Mouse (Mus musculus) CD4-positive, CD25-positive, alpha-beta regulatory T cell, adult 4 months (primary cell): ENCODE measurements around the gene Apof. TPM values are rescaled to one million over a fixed set of nuclear protein-coding genes. Genes with fewer than 3 reads are reported as not detected.
A peak's percentile ranks its signal among the peaks of the same experiment; 100 is the strongest.
"Not testable (repeated sequence)": the region's sequence is repeated elsewhere in the genome, so short reads cannot be mapped to it uniquely, and the experiment has no call there.

Source experiments
- ATAC-seq: one replicate; pipeline ENCODE4 v1.8.0; 2017
- polyA plus RNA-seq, 2 experiments: library from polyadenylated mRNA; unstranded; fragments of 100-300 nt; shearing (Covaris generic); gene quantifications; one replicate each; pipeline ENCODE4 v1.2.1; 2017

Gene Apof
- polyA plus RNA-seq, 2 experiments from 2014 or later = not detected

DNA sequence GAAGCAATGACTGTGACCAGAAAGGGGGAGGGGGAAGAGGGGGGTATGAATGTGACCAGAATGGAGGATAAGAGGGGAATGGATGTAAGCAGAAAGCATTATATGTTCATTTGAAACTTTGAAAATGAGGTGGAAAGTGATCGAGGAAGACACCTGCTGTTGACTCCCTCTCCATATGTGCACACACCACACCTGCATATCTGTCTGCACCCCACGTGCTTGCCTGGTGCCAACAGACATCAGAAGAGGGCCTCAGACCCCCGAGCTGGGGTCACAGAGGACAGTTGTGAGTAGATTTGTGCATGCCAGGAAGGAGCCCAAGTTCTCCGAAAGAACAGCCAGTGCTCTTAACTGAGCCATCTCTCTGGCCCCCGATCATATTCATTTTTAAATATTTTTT lies 8.5 kb upstream of the Apof start:
- ATAC-seq = no peak

DNA sequence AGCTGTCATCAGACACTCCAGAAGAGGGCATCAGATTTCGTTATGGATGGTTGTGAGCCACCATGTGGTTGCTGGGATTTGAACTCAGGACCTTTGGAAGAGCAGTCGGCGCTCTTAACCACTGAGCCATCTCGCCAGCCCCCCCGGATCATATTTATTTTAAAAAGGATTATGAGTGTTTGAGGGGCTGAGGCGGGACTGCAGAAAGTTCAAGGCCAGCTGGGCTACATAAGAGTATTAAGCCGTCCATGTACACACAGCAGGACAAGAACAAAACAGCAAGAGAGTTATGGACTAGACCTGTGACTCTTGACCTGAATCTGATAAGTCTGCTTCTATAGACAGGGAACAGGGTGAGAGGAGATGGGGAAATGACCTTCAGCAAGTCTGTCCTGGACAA lies 8.1 kb upstream of the Apof start:
- not testable (repeated sequence) for ATAC-seq

DNA sequence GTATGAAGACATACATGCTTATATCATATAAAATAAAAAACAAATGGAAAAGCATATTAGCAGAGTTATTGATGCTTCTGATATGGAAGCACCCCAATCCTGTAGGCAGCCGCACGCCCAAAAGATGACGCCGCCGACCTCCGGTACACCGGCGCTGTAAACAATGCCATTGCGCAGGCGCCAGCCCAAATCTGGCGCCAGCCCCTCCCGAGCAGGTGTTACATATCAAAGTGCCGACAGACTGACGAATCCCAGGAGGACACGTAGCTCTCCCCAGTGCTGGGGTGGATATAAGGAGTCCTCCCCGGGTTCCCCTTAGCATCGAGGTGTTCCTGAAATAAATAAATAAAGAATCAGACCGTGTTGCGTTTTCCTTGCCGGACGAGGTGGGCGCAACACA lies 6.2 kb upstream of the Apof start:
- no peak for ATAC-seq

DNA sequence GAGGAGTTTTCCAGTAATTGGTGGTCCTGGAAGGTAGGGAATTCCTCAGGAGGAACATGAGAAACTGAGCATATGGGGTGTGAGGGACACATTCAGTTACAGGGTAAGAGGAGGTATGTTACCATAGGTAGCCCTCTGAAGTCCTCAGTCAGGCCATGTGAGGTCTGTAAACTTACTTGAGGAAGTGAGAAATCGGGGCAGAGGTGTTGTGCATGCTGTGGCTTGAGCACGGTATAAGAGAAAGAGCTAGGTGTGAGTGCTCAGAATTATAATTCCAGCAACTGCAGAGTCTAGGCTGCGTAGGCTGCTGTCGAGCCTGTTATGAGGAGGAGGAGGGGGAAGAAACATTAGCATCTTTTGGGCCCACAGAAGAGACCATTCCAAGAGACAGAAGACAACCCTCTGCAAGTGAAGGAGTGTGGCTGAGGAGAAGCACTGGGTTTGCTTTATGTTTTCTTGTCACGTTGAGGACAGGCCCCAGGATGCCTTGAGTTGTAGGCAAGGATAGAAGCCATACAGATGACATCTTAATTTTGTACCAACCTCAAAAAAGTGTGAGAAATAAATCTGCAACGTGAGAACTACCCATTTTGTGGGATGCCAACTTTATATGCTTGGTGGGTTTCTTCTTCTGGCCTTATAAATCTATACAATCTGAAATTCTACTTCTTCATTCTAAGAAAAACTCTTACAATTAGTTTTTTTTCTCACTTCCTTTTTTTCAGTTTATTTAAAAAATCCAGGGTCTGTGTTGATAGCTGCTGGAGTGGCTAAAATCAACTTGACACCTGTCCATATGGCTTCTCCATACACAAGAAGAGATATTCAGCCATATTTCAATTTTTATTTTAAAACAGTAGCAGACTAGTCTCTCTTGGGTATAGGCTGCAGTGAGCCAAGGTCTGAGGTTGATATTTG lies 4.8 kb upstream of the Apof start:
- no peak for ATAC-seq

DNA sequence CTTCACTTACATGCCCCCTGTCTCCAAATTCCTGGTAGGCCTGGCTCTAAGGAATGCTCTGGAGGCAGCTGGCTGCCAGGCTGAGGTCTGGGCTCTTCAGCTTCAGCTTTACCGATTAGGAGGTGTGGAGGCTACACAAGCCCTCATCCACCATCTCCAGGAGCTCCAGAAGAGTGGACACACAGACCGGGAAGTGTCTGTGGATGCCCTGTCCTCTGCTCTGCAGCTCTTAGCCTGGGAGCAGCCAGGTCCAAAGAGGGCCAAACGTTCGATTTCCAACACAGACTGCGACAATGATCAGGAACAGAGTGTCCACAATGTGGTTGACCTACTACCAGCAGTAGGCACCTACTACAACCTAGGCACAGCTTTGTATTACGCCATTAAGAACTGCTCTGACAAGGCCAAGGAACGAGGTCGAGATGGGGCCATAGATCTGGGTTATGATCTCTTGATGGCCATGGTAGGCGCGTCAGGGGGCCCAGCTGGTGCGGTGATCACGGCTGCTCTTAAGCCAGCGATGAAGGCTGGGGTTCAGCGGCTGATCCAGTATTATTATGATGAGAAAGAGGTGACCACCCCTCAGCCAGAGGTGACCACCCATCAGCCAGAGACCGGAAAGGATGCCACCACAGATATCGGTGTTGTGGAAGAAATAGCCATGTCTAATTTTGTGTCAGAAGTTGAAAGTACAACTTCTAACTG lies 887 bp downstream of the Apof start:
- ATAC-seq = no peak

DNA sequence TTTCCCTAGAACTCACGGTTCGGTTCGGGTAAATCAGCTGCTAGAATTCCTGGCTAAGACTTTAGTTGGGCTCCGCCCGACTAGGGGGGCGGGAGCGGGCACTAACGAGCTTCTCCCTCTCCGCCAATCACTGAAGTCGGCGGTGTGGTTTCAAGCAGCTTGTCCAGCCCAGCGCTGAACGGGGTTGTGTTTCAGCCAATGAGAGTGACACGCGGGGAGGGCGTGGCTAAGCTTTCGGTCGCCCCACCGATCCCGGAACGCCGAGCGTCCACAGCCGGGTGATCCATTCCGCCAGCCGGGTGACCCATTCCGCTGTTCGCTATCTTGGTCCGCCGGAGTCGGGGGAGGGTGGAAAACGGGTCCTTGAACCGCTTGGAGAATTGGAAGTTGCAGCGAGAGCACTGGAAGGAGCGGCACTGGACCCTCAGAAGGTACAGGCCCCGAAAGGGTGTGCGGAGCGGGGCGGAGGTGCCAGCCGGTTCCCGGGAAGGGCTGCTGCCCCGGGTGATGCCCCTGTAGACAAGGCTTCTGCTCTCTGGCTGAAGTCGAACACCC lies 1.9 kb downstream of the Apof start, which contains the start of gene Stat2:
Stat2 (plus strand) TSS at position 273 of the 555 bp plus-strand sequence.
- ATAC-seq = peak; percentile 100

DNA sequence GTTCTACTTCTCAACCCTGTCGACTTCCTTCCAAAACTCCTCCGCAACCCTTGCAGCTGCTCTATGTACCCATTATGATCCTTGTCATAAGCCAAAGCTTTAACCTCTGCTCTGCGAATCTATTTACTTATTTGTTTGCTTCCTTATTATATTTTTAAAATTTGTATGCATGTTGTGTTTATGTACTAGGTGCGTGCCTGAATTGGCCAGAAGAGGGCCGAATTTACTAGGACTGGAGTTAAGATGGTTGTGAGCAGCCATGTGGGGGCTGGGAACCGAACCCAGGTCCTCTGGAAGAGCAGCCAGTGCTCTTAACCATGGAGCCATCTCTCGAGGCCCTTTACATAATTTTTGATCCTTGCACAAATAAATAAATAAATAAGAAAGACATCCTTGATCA lies 2.4 kb downstream of the Apof start:
- no peak for ATAC-seq

DNA sequence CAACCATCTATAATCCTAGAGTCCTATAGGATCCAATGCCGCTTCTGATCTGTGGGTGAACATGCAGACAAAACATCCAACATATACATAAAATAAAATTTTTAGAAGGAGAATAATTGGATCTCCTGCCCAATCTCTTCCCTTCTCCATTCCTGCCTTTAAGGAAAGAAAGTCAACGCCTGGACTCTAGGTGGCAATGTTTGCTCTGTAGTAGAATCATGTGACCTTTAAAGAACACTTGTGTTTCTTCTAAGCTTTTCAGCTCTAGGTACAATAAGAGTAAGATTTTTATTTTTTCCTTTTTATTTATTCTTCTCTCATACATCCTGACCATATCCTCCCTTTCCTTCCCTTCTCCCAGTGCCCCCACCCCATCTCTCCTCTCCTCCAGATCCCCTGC lies 3.4 kb downstream of the Apof start:
- no peak for ATAC-seq

DNA sequence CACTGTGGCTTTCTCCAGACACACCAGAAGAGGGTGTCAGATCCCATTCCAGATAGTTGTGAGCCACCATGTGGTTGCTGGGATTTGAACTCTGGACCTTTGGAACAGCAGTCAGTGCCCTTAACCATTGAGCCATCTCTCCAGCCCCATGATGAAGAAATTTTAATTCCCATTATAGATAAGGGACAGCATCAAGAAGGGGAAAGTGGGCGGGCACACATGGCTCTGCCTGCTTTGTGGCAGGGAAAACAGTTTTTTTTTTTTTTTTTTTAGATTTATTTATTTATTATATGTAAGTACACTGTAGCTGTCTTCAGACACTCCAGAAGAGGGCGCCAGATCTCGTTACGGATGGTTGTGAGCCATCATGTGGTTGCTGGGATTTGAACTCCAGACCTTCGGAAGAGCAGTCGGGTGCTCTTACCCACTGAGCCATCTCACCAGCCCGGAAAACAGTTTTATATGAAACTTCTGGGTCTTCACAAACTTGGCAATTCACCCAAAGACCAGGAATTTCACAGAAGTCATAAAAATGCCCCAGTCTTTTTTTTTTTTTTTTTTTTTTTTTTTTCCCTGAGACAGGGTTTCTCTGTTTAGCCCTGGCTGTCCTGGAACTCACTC lies 4.5 kb downstream of the Apof start:
- not testable (repeated sequence) for ATAC-seq

DNA sequence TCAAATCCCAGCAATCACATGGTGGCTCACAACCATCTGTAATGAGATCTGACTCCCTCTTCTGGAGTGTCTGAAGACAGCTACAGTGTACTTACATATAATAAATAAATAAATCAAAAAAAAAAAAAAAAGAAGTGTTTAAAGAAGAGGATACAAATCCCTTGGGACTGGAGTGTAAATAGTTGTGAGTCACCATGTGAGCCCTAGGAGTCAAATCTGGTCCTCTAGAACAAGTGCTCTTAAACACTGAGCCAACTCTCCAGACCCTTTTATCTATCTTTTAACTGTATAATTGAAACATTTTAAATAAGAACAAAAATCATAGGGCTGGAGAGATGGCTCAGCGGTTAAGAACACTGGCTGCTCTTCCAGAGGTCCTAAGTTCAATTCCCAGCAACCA lies 6.9 kb downstream of the Apof start:
- ATAC-seq = not testable (repeated sequence)

DNA sequence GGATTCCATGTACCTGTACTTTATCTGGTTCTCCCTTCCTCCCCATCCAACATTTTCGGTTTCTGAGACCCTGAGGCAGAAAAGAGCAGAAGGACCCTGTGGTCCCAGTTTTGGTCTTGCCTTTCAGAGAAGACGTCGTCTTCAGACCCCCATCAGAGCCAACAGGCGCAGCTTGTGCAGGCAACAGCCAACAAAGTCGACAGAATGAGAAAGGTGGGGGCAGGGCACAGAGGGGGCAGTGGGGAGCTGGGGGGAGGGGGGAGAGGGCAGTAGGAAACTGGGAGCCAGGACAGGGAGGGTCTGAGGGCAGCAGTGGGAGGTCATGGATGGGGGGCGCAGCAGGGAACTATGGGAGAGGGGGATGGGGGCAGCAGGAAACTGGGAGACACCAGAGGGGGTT lies 9.7 kb downstream of the Apof start:
- no peak for ATAC-seq

DNA sequence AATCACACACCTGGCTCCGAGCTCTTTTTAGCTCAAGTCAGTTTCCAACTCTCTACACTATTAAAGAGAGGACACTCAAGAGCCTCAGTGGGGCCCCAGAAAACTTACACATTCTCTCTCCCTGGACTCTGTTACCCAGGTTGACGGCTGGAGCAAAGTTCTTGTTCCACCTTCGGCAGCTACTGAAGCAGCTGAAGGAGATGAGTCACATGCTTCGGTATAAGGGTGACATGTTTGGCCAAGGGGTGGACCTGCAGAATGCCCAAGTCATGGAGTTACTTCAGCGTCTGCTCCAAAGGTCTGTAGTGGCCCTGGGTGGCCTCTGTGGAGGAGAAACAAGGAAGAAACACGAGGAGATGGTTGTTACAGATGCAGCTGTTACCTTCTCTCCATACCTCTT lies 12.5 kb downstream of the Apof start:
- no peak for ATAC-seq

DNA sequence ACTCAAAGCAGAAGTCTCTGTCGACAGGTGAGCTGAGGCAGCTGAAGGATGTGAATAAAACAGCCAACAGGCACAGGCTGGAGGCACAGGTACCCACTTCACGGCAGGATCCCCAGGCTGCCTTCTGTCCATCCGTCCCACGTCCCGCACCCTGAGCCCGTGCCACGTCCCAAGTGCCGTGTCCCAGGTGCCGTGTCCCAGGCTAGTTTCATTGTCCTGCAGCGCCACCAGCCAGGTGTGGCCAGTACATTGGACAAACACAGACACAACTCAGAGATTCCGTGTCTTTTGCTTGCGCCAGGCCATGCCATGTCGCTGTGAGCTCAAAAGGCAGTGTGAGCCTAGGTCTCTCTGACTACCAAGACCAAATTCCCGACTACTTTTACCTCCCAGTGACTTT lies 13.2 kb downstream of the Apof start:
- no peak for ATAC-seq

DNA sequence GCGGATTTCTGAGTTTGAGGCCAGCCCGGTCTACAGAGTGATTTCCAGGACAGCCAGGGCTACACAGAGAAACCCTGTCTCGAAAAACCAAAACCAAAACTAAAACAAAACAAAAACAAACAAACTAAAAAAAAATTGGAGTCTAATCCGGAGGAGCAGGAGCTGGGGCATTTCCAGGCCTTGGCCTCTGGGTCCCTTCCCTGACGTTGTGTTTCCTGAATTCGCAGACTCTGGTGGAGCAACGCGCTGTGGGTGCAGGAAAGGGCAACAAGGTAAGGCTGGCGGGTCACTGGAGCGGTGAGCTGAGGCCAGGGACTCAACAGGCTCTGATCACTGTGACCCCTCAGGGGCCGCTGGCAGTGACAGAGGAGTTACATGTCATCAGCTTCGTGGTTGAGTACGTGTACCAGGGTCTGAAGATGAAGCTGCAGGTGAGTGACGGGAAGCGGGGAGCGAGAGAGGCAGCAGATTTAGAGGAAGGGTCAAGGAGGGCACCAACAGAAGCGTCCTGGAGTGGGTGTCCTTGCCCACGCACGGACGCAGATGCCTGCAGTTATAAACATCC lies 14.5 kb downstream of the Apof start:
- ATAC-seq = no peak

DNA sequence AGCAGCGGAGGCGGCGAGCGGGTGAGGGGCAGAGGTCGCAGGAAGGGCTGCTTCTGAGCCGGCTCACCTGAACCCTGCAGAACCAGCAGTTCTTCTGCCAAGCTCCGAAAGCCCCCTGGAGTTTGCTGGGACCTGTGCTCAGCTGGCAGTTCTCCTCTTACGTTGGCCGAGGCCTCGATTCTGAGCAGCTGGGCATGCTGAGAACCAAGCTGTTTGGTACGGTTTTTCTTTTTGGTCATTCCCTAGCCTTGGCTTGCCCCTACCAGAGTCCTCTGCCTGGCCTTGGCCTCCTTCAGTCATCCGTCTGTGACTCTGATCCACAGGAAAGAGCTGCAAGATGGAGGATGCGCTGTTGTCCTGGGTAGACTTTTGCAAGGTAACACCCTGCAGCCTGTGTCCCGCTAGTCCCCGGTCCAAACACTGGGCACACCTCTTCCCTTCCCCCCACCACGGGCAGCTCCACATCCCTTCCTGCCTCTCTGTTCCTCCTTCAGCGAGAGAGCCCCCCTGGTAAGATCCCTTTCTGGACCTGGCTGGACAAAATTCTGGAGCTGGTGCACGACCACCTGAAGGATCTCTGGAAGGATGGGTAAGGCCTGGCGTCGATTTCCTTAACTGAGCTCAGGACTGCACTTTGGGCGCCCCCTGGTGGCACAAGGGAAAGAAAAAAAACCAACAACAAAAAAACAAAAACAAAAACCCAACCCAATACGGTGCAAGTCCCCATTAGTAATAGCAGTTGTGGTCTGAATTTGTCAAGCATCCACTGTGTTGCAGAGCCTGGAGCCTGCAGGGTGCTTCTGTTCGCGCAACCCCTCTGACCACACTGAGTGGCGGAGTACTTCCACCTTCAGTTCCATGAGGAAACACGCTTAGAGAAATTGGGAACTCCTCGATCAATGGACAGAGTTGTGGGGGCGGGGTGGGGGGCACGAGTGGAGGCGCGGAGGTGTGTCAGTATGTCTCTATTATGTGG lies 15.4 kb downstream of the Apof start:
- peak; percentile 43 for ATAC-seq

DNA sequence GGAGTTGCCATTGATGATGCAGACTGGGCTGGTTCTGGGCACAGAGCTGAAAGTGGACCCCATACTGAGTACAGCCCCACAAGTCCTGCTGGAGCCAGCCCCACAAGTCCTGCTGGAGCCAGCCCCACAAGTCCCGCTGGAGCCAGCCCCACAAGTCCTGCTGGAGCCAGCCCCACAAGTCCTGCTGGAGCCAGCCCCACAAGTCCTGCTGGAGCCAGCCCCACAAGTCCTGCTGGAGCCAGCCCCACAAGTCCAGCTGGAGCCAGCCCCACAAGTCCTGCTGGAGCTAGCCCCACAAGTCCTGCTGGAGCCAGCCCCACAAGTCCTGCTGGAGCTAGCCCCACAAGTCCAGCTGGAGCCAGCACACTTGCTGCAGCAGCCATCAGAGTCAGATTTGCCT lies 22.1 kb downstream of the Apof start:
- not testable (repeated sequence) for ATAC-seq

DNA sequence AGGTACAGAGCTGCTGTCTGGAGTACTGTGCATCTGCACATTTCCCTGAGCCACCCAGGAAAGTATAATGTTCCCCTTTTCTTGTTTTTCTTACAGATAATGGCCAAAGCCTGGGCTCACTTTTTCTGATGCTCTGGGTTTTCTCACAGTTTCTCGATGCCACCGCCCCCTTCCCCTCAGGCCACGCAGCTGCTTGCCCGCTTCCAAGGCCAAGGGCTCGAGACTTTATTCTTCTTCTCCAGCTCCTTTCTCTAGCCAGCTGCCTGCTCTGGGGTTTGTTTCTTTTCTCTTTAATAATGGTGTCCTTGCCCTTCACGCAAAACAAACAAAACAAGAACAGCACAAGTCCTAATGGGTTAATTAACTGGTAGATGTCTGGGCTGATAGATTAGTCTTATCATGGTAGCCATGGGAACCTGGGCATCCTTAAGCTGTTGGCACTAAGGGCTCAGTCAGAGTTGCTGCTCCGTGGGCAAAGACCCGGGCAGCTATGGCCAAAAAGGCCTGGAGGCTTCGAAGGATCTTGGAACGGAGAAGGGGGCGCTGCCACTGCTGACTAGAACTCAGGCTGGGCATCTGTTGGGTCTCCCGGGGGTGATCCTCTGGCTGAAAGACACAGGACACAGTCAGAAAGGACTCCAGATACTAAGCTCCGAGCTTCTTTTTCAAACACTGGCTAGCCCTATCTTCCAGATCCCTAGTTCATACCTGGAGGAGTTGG lies 28.1 kb downstream of the Apof start:
- ATAC-seq = no peak

DNA sequence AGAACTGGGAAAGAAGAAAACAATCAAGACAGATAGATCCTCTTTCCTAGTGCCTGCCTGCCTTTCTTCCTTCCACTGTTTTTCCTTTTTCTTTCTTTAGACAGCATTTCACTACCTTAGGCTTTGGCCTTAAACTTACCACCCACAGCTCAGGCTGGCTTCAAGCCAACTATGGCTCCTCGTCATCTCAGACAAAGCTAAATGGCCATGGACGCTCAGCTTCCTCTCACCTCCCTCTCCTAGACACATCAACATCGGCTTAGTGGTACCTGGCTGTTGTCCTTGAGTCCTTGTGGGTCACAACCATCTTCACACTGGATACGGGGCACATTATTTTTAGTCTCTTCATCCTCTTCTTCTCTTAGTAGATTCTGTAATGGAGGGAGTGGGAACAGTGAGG lies 28.8 kb downstream of the Apof start:
- ATAC-seq = no peak

DNA sequence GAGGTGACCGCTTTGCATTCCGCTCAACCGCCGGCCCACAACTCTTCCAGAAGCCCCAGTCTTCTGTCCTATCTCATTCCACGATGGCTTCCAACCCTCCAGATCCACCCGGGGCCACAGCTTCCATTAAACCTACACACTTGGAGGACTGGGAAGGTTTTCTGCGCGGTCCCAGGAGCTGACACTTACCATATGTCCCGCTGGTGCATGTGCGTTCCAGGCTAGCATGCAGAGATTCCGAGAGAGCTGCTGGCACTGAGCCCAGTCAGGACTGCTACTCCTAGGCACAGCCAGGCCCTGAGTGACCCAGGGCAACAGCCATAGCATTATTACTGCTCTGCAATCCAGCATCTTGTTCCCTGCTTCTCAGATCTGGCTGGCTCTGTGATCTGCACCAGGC lies 29.2 kb downstream of the Apof start:
- ATAC-seq = no peak

DNA sequence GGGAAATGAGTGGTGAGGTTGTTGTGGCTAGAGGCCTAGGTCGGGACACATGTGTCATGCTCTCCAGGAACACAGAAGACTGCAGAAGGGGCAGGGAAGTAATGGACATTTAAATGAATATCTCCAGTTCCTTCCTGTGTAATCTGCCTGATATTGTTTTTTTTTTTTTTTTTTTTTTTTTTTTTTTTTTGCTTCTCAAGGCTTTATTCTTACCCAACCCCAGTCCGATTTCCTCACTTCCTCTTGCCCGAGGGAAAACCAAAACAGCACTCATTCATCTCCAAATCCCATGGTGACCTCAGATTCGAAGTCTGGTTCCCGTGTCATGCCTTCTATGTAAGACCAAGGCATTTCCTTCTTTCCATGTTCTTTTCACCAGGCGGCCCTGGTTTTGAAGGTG lies 29.8 kb downstream of the Apof start:
- ATAC-seq = no peak

DNA sequence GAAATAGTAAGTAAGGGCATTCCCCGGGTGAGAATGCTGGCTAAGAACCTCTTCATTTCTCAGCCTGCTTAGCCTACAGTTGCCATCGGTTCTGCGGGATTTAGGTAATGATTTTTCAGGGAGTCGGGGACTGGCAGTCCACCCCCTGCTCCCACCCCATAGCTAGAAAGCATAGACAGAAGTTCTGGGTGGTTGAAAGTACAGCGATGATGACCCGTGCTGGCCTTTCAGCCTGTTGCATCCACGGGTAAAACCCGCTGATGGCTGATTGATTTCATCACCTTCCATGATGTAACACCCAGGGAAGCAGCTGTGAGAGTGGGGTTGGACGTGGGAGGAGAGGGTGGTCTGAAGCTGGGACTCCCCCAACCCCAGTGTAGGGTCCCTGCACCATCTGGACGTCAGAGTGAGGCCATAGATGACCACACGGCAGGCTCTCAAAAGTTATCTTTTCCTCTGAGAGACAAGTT lies 30.3 kb downstream of the Apof start, which contains the start of gene Il23a:
Il23a (minus strand) TSS at position 51 of the 470 bp plus-strand sequence.
- no peak for ATAC-seq
